ENCODE assay signal across 17 mouse cellular contexts in genomic region chr16:93578346-93579005, GRCm38 (mm10). TPM values are rescaled to one million over a fixed set of nuclear protein-coding genes. Genes with fewer than 3 reads are reported as not detected.
"Had no signal": no experiment of that assay in that cellular context is flagged by ENCODE, and none has a peak within 500 bp of the region (broad histone marks: within the 10 kb centered on the region; RNA-seq: fewer than 3 reads in every experiment).

No protein-coding gene starts in this region.

- H3K4me3 ChIP-seq: limb, embryonic 15.5 days; midbrain, embryonic 13.5 days; myocyte; neural tube, embryonic 15.5 days had no signal

- H3K9me3 ChIP-seq: limb, embryonic 15.5 days; midbrain, embryonic 13.5 days; neural tube, embryonic 15.5 days had no signal

- H3K9ac ChIP-seq: limb, embryonic 15.5 days; liver, embryonic 14.5 days; midbrain, embryonic 13.5 days; neural tube, embryonic 15.5 days had no signal

- H3K36me3 ChIP-seq: limb, embryonic 15.5 days; neural tube, embryonic 15.5 days had no signal

- H3K27me3 ChIP-seq: limb, embryonic 15.5 days; midbrain, embryonic 13.5 days; neural tube, embryonic 15.5 days had no signal

- DNase-seq: layer of hippocampus, postnatal 36 days; lung, adult 18-20 months; lung, postnatal 36 days; right cerebral cortex, adult 18-20 months; thymus, postnatal 25 days had no signal

- H3K27ac ChIP-seq: limb, embryonic 15.5 days; liver, embryonic 14.5 days; midbrain, embryonic 13.5 days; neural tube, embryonic 15.5 days; stomach, postnatal 0 days had no signal

- H3K4me2 ChIP-seq: limb, embryonic 15.5 days; midbrain, embryonic 13.5 days; neural tube, embryonic 15.5 days had no signal

- ATAC-seq: intestine, embryonic 16.5 days; midbrain, embryonic 13.5 days had no signal

- H3K4me1 ChIP-seq: midbrain, embryonic 13.5 days had no signal

RNA-seq across cellular contexts. Expression of gene Gm5678, which starts 49.4 kb away (rescaled TPM):
- total RNA-seq: megakaryocyte progenitor cell, adult 5-6 weeks had no signal
- polyA plus RNA-seq: intestine, embryonic 16.5 days; limb, embryonic 11.5 days; limb, embryonic 15.5 days; liver, embryonic 14.5 days; lung, embryonic 16.5 days; midbrain, embryonic 13.5 days; myocyte; neural tube, embryonic 11.5 days; neural tube, embryonic 15.5 days; urinary bladder, adult 2 months had no signal
